Mouse (Mus musculus): ENCODE measurements at regions not wholly inside any gene's neighbourhood (a gene's known extent, or its start where the extent isn't known, plus 50 kb on each side); places are given as distances from the start of the nearest gene placed in this dataset.

DNA sequence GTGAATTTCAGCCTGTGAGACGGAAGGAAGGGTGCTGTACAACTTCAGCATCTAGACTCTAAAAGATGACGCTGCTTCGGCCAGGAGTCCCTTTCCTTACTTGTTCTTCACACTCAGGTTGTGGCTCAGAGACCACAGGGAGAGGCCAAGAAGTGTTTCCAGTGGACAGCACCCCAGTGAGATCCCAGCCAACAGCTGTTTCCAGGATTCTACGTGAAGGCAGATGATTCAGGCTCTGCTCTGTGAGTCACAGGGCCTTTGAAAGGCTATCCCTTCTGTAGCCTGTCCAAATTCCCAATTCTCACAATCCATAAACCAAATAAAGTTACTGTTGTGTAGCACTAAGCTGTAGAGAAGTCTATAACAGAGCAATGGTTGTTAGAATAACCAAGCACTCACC, 1198.2 kb downstream of the A830018L16Rik start:
- no peak for DNase-seq (ENCODE audit: extremely low read depth)
- Histone ChIP-seq H3K36me3 (replicated peaks in 1 of 2; ENCODE audit: control insufficient read depth in 1 of 2, insufficient read depth in 1 of 2, low read length in 1 of 2) (no peaks in the 10 kb centered on the region), H3K4me2 (ENCODE audit: insufficient read depth, low read depth, poor library complexity, severe bottlenecking) (no peak overlapping the region), H3K4me3 (replicated peaks in 1 of 3; ENCODE audit: low read depth in 2 of 3, low read length in 2 of 3, poor library complexity in 1 of 3) (no peak overlapping the region), H3K9ac (ENCODE audit: insufficient read depth, low read depth) (no peak overlapping the region), H3K27ac (ENCODE audit: insufficient read depth, low read depth) (no peak overlapping the region), H3K4me1 (ENCODE audit: control insufficient read depth in 1 of 2, insufficient read depth in 2 of 2) (no peaks in the 10 kb centered on the region), H3K79me2 (replicated peaks; ENCODE audit: control insufficient read depth, extremely low read depth, insufficient read depth, poor library complexity, severe bottlenecking) (no peaks in the 10 kb centered on the region), H3K9me3 (replicated peaks; ENCODE audit: low read length) (no peaks in the 10 kb centered on the region), H3K27me3 (replicated peaks) (no peaks in the 10 kb centered on the region)
- dilution Hi-C loops (cut with MboI; ENCODE audit: extremely low pct_ligation_motif_present, extremely low pct_unique_long_range_greater_than_20kb, low sequenced_read_pairs) = no loop called here
- TF ChIP-seq MAZ (IDR thresholded peaks at IDR 0.05; ENCODE audit: low read depth, low read length) = no peak
- TF ChIP-seq KAT2A (IDR thresholded peaks at IDR 0.05; ENCODE audit: insufficient replicate concordance, low read length) = no peak
- TF ChIP-seq E2F4 (IDR thresholded peaks at IDR 0.05; ENCODE audit: insufficient replicate concordance, low read depth, low read length) = no peak
- TF ChIP-seq TCF12 (IDR thresholded peaks at IDR 0.05; ENCODE audit: low read depth, low read length) = no peak
- no peak for TF ChIP-seq UBTF (IDR thresholded peaks at IDR 0.05; ENCODE audit: low read depth, low read length)
- no peak for TF ChIP-seq NELFE (IDR thresholded peaks at IDR 0.05; ENCODE audit: low read depth, low read length)
- TF ChIP-seq USF1 (IDR thresholded peaks at IDR 0.05; ENCODE audit: low read depth, low read length) = no peak
- no peak for TF ChIP-seq ZKSCAN1 (IDR thresholded peaks at IDR 0.05; ENCODE audit: borderline replicate concordance, low read depth, low read length)
- no peak for TF ChIP-seq PAX5 (IDR thresholded peaks at IDR 0.05; ENCODE audit: low read length)
- in situ Hi-C loops (cut with MboI; ENCODE audit: low pct_ligation_motif_present, low pct_unique_long_range_greater_than_20kb, low sequenced_read_pairs) = no loop called here

DNA sequence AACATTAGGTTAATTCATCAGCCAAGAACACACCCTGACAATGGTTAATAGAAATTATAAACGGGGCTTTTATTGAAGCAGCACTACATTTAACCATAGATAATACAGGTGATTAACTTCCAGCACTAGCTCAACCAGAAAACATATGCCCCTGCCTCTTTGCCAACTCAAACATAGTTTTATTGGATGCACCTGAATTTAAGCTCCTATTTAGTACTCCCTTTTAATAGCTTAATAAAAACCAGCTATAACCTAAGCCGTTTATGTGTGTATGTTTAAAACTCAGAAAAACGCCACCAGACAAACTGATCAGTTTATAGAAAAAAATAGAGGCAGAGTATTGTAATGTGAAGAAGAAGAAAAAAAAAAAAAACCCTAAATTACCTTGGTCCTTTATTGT, 1201.4 kb downstream of the A830018L16Rik start:
- TF ChIP-seq TBP (conservative IDR thresholded peaks at IDR 0.05; ENCODE audit: low read depth, low read length) (no peak), ZMIZ1 (IDR thresholded peaks at IDR 0.05; ENCODE audit: low read depth, low read length) (no peak), POLR2A (IDR thresholded peaks at IDR 0.05; ENCODE audit: low read depth, low read length) (no peak), ETS1 (conservative IDR thresholded peaks at IDR 0.05; ENCODE audit: low read depth, low read length) (no peak), MAFK (IDR thresholded peaks at IDR 0.05; ENCODE audit: insufficient replicate concordance, low read length) (no peak), PAX5 (IDR thresholded peaks at IDR 0.05; ENCODE audit: low read length) (no peak), JUN (IDR thresholded peaks at IDR 0.05; ENCODE audit: insufficient read depth, low read depth, low read length) (no peak), MYC (IDR thresholded peaks at IDR 0.05; ENCODE audit: low read depth, low read length) (no peak), E2F4 (IDR thresholded peaks at IDR 0.05; ENCODE audit: insufficient replicate concordance, low read depth, low read length) (no peak), MXI1 (IDR thresholded peaks at IDR 0.05; ENCODE audit: low read depth, low read length) (no peak), POLR2AphosphoS2 (IDR thresholded peaks at IDR 0.05; ENCODE audit: low read depth, low read length) (no peak), USF2 (conservative IDR thresholded peaks at IDR 0.05; ENCODE audit: low read depth, low read length) (no peak), MEF2A (IDR thresholded peaks at IDR 0.05; ENCODE audit: borderline replicate concordance, low read depth, low read length) (no peak), CTCF (conservative IDR thresholded peaks at IDR 0.05 in 1 of 2, IDR thresholded peaks at IDR 0.05 in 1 of 2; ENCODE audit: low read depth in 2 of 2, low read length in 2 of 2) (no peak), RCOR1 (conservative IDR thresholded peaks at IDR 0.05; ENCODE audit: low read depth, low read length) (no peak)
- DNase-seq (ENCODE audit: extremely low read depth) = no peak
- in situ Hi-C loops (cut with MboI; ENCODE audit: low pct_ligation_motif_present, low pct_unique_long_range_greater_than_20kb, low sequenced_read_pairs) (no loop called here), dilution Hi-C loops (cut with MboI; ENCODE audit: extremely low pct_ligation_motif_present, extremely low pct_unique_long_range_greater_than_20kb, low sequenced_read_pairs) (no loop called here)
- Histone ChIP-seq H3K79me2 (replicated peaks; ENCODE audit: control insufficient read depth, extremely low read depth, insufficient read depth, poor library complexity, severe bottlenecking) (no peaks in the 10 kb centered on the region), H3K4me3 (replicated peaks in 1 of 3; ENCODE audit: low read depth in 2 of 3, low read length in 2 of 3, poor library complexity in 1 of 3) (no peak overlapping the region), H3K27me3 (replicated peaks) (no peaks in the 10 kb centered on the region), H3K9me3 (replicated peaks; ENCODE audit: low read length) (no peaks in the 10 kb centered on the region), H3K9ac (ENCODE audit: insufficient read depth, low read depth) (no peak overlapping the region), H3K4me1 (ENCODE audit: control insufficient read depth in 1 of 2, insufficient read depth in 2 of 2) (no peaks in the 10 kb centered on the region), H3K4me2 (ENCODE audit: insufficient read depth, low read depth, poor library complexity, severe bottlenecking) (no peak overlapping the region), H3K36me3 (replicated peaks in 1 of 2; ENCODE audit: control insufficient read depth in 1 of 2, insufficient read depth in 1 of 2, low read length in 1 of 2) (no peaks in the 10 kb centered on the region), H3K27ac (ENCODE audit: insufficient read depth, low read depth) (no peak overlapping the region)
